Mouse (Mus musculus) leukemia stem cell, adult 10-12 weeks (primary cell): ENCODE results near the gene Serpina1e. TPM values are rescaled to one million over a fixed set of nuclear protein-coding genes. Genes with fewer than 3 reads are reported as not detected.

ENCODE experiments used
- polyA plus RNA-seq: library from polyadenylated mRNA; stranded (reverse); fragments of >175 nt; gene quantifications from 2 replicates; pipeline ENCODE4 v1.2.3, GENCODE M21; 2012; ENCODE audit warnings: low replicate concordance

Gene Serpina1e
- not detected in 2 replicates for polyA plus RNA-seq

DNA sequence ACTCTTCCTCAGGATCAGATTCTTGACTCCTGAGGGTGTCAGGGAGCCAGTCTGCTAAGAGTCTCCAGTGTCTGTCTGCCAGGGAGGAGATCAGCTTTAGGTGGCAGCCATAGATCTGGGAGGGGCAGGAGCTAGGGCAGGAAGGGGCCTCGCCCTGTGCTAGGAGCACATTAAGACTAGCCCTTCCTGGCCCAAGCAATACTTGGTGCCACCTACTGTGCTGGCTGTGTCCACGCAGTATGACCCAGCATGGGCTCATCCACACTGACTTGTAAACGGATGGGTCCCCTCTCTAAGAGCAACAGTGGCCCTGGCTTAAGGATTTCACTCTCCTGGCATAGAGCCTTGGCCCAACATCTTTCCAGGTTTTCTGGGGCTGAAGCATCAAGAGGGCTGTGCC is at the start of gene Serpina1e:
Gene Serpina1e, minus strand, starts transcription at position 178 of the 400 bp plus-strand sequence.

DNA sequence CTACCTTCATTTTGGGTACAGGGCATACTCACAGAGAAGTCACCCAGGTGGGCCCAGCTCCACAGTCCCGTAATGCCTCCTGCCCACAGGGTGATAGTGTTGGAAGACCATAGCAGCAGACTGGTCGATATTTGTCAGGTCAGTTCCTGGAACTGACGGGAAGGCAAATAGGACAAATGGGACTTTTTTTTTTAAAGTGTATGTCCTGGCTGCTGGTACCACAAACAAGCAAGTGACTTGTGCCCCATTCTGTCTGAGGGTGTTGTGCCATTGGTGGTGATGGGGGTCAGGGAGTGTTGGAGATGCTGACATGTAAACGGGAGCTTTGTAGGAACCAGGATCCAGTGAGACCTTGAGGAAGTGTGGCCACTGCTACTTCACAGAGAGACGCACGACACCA is 31.1 kb upstream of the Serpina1e start, which contains the start of gene Serpina11:
Gene Serpina11, minus strand, starts transcription at position 101 of the 400 bp plus-strand sequence.

DNA sequence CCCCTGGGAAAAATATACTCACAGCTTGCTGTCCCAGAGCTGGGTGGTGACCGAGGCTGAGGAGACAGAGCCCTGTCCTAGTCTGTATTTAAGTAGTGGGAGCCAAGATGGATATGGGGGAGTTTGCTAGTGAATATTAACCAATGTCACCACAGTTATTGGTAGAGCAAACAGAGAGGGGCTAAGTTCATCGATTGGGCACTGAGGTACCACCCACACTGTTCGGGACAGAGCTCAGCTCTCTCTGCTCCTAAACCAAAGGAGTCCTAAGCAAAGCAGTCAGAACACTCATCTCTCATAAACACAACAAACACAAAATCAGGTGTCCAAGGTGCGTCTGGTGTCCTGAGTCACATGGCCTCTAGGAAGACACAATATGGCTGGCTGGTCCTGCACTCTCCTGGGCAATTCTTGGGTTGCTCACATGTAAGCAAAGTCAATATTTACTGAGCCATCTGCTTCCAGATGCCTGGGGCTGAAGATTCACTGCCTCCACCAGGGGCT is 53.9 kb downstream of the Serpina1e start, which contains the start of gene Serpina1c:
Gene Serpina1c, minus strand, starts transcription at position 51 of the 504 bp plus-strand sequence.

Other genes starting within 250 kb of the Serpina1e start
- gene Serpina1d, start 185.4 kb downstream of the Serpina1e start, polyA plus RNA-seq, result not detected in 2 replicates
- 0.13 TPM in 1 of 2 replicates, not detected in the other for gene Serpina1b, start 128.6 kb downstream of the Serpina1e start, polyA plus RNA-seq
- 1.1 TPM in 1 of 2 replicates, not detected in the other for gene Serpina1a, start 95.4 kb downstream of the Serpina1e start, polyA plus RNA-seq
- not detected in 2 replicates for gene Serpina1c, start 54.1 kb downstream of the Serpina1e start, polyA plus RNA-seq
- not detected in 2 replicates for gene Serpina11, start 31.0 kb upstream of the Serpina1e start, polyA plus RNA-seq
- gene Serpina9, start 54.8 kb upstream of the Serpina1e start, polyA plus RNA-seq, result not detected in 2 replicates
- not detected in 2 replicates for gene Serpina12, start 85.5 kb upstream of the Serpina1e start, polyA plus RNA-seq
- not detected in 2 replicates for gene Serpina5, start 142.1 kb upstream of the Serpina1e start, polyA plus RNA-seq
- not detected in 2 replicates for gene Serpina3a, start 153.7 kb upstream of the Serpina1e start, polyA plus RNA-seq
- not detected in 2 replicates for gene Serpina3b, start 169.0 kb upstream of the Serpina1e start, polyA plus RNA-seq
- gene Serpina3c, start 194.9 kb upstream of the Serpina1e start, polyA plus RNA-seq, result not detected in 2 replicates